Mouse (Mus musculus) liver, embryonic 14.5 days (tissue): ENCODE data around the gene Mrgprh.

Experiments
- CTCF ChIP-seq: IDR thresholded peaks from 2 replicates; pipeline ENCODE4 v1.5.1; 2016; ENCODE audit warnings: antibody characterized with exemption, low read depth, control low read depth
- EP300 ChIP-seq: IDR thresholded peaks from 2 replicates; pipeline ENCODE4 v1.6.1; 2016; ENCODE audit warnings: antibody characterized with exemption, low read depth

DNA sequence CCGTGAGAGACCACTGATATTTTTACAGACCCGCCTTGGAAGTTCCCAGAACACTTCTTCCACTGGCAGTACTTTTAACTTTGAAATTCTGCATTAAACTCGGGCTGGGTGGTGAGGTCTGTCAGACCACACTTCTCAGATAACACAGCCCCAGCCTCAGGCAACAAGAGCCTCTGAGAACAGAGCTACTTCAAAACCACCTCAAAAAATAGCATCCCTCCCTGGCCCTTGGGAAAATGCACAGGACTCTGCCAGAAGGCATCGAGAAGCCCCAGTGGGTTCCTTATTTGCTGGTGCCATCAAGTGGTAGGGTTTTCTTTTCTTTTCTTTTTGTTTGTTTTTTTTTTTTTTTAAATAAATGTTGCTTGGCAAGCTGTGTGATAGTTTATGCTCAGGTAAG lies 7.2 kb upstream of the Mrgprh start:
- TF ChIP-seq CTCF = no peak
- no peak for TF ChIP-seq EP300
